Mouse (Mus musculus) lung, postnatal 14 days (tissue): ENCODE results near the gene Lrch4.
A peak's percentile ranks its signal among the peaks of the same experiment; 100 is the strongest.
"Not testable (repeated sequence)": the region's sequence is repeated elsewhere in the genome, so short reads cannot be mapped to it uniquely, and the experiment has no call there.

Source experiments
- DNase-seq: peaks from one replicate; pipeline ENCODE4 v3.0.0; 2021

Gene Lrch4

GRCm38 (mm10) chr5:137613550-137613949, 15.4 kb upstream of the Lrch4 start, which contains the start of gene Pcolce:
Pcolce (minus strand) TSS chr5:137613784.
- peak; percentile 34 for DNase-seq

- not testable (repeated sequence) for DNase-seq
These were observed 14.0 kb upstream of the Lrch4 start for GRCm38 (mm10) chr5:137614921-137615320.

- DNase-seq = no peak
These were observed 13.6 kb upstream of the Lrch4 start for GRCm38 (mm10) chr5:137615347-137615746.

- DNase-seq = no peak
These were observed 4.9 kb upstream of the Lrch4 start for GRCm38 (mm10) chr5:137623937-137624530.

GRCm38 (mm10) chr5:137627991-137628390, 930 bp upstream of the Lrch4 start:
- peak; percentile 39 for DNase-seq

- peak; percentile 74 for DNase-seq
These were observed 393 bp downstream of the Lrch4 start for GRCm38 (mm10) chr5:137629306-137629721.

GRCm38 (mm10) chr5:137629906-137630545, 1.1 kb downstream of the Lrch4 start:
- DNase-seq = peak; percentile 62

GRCm38 (mm10) chr5:137630602-137631001, 1.7 kb downstream of the Lrch4 start:
- peak; percentile 65 for DNase-seq

GRCm38 (mm10) chr5:137631171-137631570, 2.2 kb downstream of the Lrch4 start:
- DNase-seq = peak; percentile 53

- DNase-seq = no peak
These were observed 2.7 kb downstream of the Lrch4 start for GRCm38 (mm10) chr5:137631591-137631990.

- DNase-seq = peak; percentile 77
These were observed 4.6 kb downstream of the Lrch4 start for GRCm38 (mm10) chr5:137633397-137634084.

GRCm38 (mm10) chr5:137639472-137639871, 10.6 kb downstream of the Lrch4 start:
- no peak for DNase-seq

GRCm38 (mm10) chr5:137641054-137641453, 12.1 kb downstream of the Lrch4 start, which contains the start of gene Sap25:
Sap25 (plus strand) TSS chr5:137641334.
- DNase-seq = peak; percentile 57

GRCm38 (mm10) chr5:137642886-137643285, 14.0 kb downstream of the Lrch4 start:
- DNase-seq = no peak

GRCm38 (mm10) chr5:137644484-137644883, 15.6 kb downstream of the Lrch4 start:
- no peak for DNase-seq

- no peak for DNase-seq
These were observed 16.2 kb downstream of the Lrch4 start for GRCm38 (mm10) chr5:137645091-137645651.

GRCm38 (mm10) chr5:137645652-137646091, 16.8 kb downstream of the Lrch4 start, which contains the start of gene Irs3:
Irs3 (minus strand) TSS chr5:137645714.
- DNase-seq = no peak

- no peak for DNase-seq
These were observed 19.1 kb downstream of the Lrch4 start for GRCm38 (mm10) chr5:137647827-137648601.

GRCm38 (mm10) chr5:137649251-137649650, 20.3 kb downstream of the Lrch4 start:
- no peak for DNase-seq

GRCm38 (mm10) chr5:137649669-137650571, 21.0 kb downstream of the Lrch4 start:
- no peak for DNase-seq

GRCm38 (mm10) chr5:137652474-137652873, 23.6 kb downstream of the Lrch4 start:
- DNase-seq = peak; percentile 83
